ENCODE assay signal across 8 mouse cellular contexts in genomic region chr6:97352505-97353154, GRCm38 (mm10).
A peak's percentile ranks its signal among the peaks of the same experiment; 100 is the strongest.
DNase-seq lines count a peak whose midpoint lies in the region; ATAC-seq lines count a peak whose summit lies in the region.

No protein-coding gene starts in this region.

- no peaks in the 10 kb centered on the region for H3K27me3 ChIP-seq in hindbrain, embryonic 11.5 days (ENCODE audit: control insufficient read depth, insufficient read depth, low read length)
- H3K27me3 ChIP-seq in hindbrain, embryonic 14.5 days (ENCODE audit: control insufficient read depth, insufficient read depth, low read length) = no peaks in the 10 kb centered on the region
- peaks cover 21% of the 10 kb centered on the region for H3K27me3 ChIP-seq in forebrain, embryonic 12.5 days

- H3K36me3 ChIP-seq in hindbrain, embryonic 11.5 days (ENCODE audit: control insufficient read depth, insufficient read depth, low read length) = no peaks in the 10 kb centered on the region
- no peaks in the 10 kb centered on the region for H3K36me3 ChIP-seq in hindbrain, embryonic 14.5 days (replicated peaks; ENCODE audit: control insufficient read depth, insufficient read depth)
- H3K36me3 ChIP-seq in forebrain, embryonic 12.5 days (replicated peaks) = no peaks in the 10 kb centered on the region

- no peaks in the 10 kb centered on the region for H3K9me3 ChIP-seq in hindbrain, embryonic 11.5 days (ENCODE audit: control insufficient read depth, low read length)
- H3K9me3 ChIP-seq in hindbrain, embryonic 14.5 days (ENCODE audit: control insufficient read depth, low read length) = no peaks in the 10 kb centered on the region
- no peaks in the 10 kb centered on the region for H3K9me3 ChIP-seq in forebrain, embryonic 12.5 days

- 0 out of 2 replicates have a peak, but pooled peaks cover 3% of the 10 kb centered on the region for H3K4me1 ChIP-seq in hindbrain, embryonic 11.5 days (replicated peaks; ENCODE audit: control insufficient read depth, insufficient read depth, low read length)
- peaks cover 18% of the 10 kb centered on the region for H3K4me1 ChIP-seq in hindbrain, embryonic 14.5 days (replicated peaks; ENCODE audit: control insufficient read depth, insufficient read depth, low read length)
- peaks cover 65% of the 10 kb centered on the region for H3K4me1 ChIP-seq in forebrain, embryonic 12.5 days

- ATAC-seq in hindbrain, embryonic 11.5 days (ENCODE audit: low FRiP score) = peak; percentile 63
- no peak for ATAC-seq in hindbrain, embryonic 14.5 days (ENCODE audit: low FRiP score)
- ATAC-seq in forebrain, embryonic 12.5 days (ENCODE audit: low FRiP score) = peak; percentile 82
- ATAC-seq in megakaryocyte, adult 5-6 weeks (ENCODE audit: poor library complexity, severe bottlenecking) = peak; percentile 33; the same call in 1 of the 2 replicates

- no peak overlapping the region for H3K9ac ChIP-seq in hindbrain, embryonic 11.5 days (ENCODE audit: low read depth, low read length)
- no peak overlapping the region for H3K9ac ChIP-seq in hindbrain, embryonic 14.5 days
- no peak overlapping the region for H3K9ac ChIP-seq in forebrain, embryonic 12.5 days

- H3K4me3 ChIP-seq in hindbrain, embryonic 11.5 days (ENCODE audit: low read depth, low read length) = no peak overlapping the region
- no peak overlapping the region for H3K4me3 ChIP-seq in hindbrain, embryonic 14.5 days (replicated peaks; ENCODE audit: low read length)
- H3K4me3 ChIP-seq in forebrain, embryonic 12.5 days (replicated peaks) = peak overlapping the region; percentile 35

- H3K27ac ChIP-seq in hindbrain, embryonic 11.5 days (ENCODE audit: low read depth, low read length) = no peak overlapping the region
- no peak overlapping the region for H3K27ac ChIP-seq in hindbrain, embryonic 14.5 days
- peak overlapping the region; percentile 57 for H3K27ac ChIP-seq in forebrain, embryonic 12.5 days

- DNase-seq in hindbrain, embryonic 11.5 days (ENCODE audit: low spot score) = no peak
- no peak for DNase-seq in hindbrain, embryonic 14.5 days (ENCODE audit: low spot score)
- peak; percentile 28 for DNase-seq in Muller cell, postnatal 12 days (ENCODE audit: inconsistent ontology term)
- DNase-seq in adrenal gland, adult 8-10 months = no peak
- DNase-seq in adrenal gland, adult 18-20 months (ENCODE audit: low spot score in 2 of 2) = no peak
- no peak for DNase-seq in kidney, postnatal 14 days

- no peak overlapping the region for H3K4me2 ChIP-seq in hindbrain, embryonic 11.5 days (replicated peaks; ENCODE audit: low read depth, low read length)
- H3K4me2 ChIP-seq in hindbrain, embryonic 14.5 days (replicated peaks) = no peak overlapping the region
- peak overlapping the region; percentile 46 for H3K4me2 ChIP-seq in forebrain, embryonic 12.5 days

- 23% methylated on average over 10 of the region's 10 CpGs for WGBS in hindbrain, embryonic 11.5 days
- 23% methylated on average over 10 of the region's 10 CpGs for WGBS in hindbrain, embryonic 14.5 days
- 10% methylated on average over 10 of the region's 10 CpGs for WGBS in forebrain, embryonic 12.5 days
